Mouse (Mus musculus) lung, postnatal 0 days (tissue): ENCODE results near the gene Cygb. TPM values are rescaled to one million over a fixed set of nuclear protein-coding genes. Genes with fewer than 3 reads are reported as not detected.

Experiments used
- ATAC-seq: fragments of 200-750 bp; cut with Nextera tagmentation; 2 replicates; pipeline ENCODE4 v1.8.0; 2017; ENCODE audit warnings: moderate library complexity
- DNase-seq: peaks from one replicate; pipeline ENCODE4 v3.0.0-alpha.2; 2016; ENCODE audit warnings: low spot score
- H3K27ac ChIP-seq: fragments of 300-500 bp; sonication (generic); 2 replicates; pipeline ENCODE4 v1.5.1; 2014; ENCODE audit warnings: antibody characterized with exemption, mild to moderate bottlenecking, low read length, mixed read lengths
- H3K27me3 ChIP-seq: fragments of 300-500 bp; sonication (generic); replicated peaks from 2 replicates; pipeline ENCODE4 v1.6.1; 2014; ENCODE audit warnings: low read length, mixed read lengths; ENCODE audit not compliant: insufficient read depth
- H3K36me3 ChIP-seq: fragments of 300-500 bp; sonication (generic); 2 replicates; pipeline ENCODE4 v1.6.1; 2014; ENCODE audit warnings: low read length, mixed read lengths; ENCODE audit not compliant: insufficient read depth
- H3K4me1 ChIP-seq: fragments of 300-500 bp; sonication (generic); 2 replicates; pipeline ENCODE4 v1.6.1; 2014; ENCODE audit warnings: antibody characterized with exemption, low read depth, low read length, mixed read lengths; ENCODE audit not compliant: insufficient read depth
- H3K4me2 ChIP-seq: fragments of 300-500 bp; sonication (generic); replicated peaks from 2 replicates; pipeline ENCODE4 v1.6.1; 2014; ENCODE audit warnings: low read depth, mild to moderate bottlenecking, low read length, moderate library complexity, mixed read lengths
- H3K4me3 ChIP-seq: fragments of 300-500 bp; sonication (generic); 2 replicates; pipeline ENCODE4 v1.5.1; 2014; ENCODE audit warnings: low read depth, low read length
- H3K9ac ChIP-seq: fragments of 300-500 bp; sonication (generic); replicated peaks from 2 replicates; pipeline ENCODE4 v1.6.1; 2014; ENCODE audit warnings: low read depth, mild to moderate bottlenecking
- H3K9me3 ChIP-seq: fragments of 300-500 bp; sonication (generic); 2 replicates; pipeline ENCODE4 v1.6.1; 2016; ENCODE audit warnings: low read length, mixed read lengths
- CTCF ChIP-seq: IDR thresholded peaks from 2 replicates; pipeline ENCODE4 v1.5.1; 2016; ENCODE audit warnings: antibody characterized with exemption, mild to moderate bottlenecking
- EP300 ChIP-seq: IDR thresholded peaks from 2 replicates; pipeline ENCODE4 v1.6.1; 2016; ENCODE audit warnings: antibody characterized with exemption, mild to moderate bottlenecking, control low read depth
- WGBS: fragments of 180-500 bp; shearing (Covaris S2); extraction: QIAGEN DNeasy Blood & Tissue Kit; methylation state at CpG from one replicate; pipeline ENCODE4 v1.1.7; 2014; 5-methylcytosine and 5-hydroxymethylcytosine counted together
- polyA plus RNA-seq: library from polyadenylated mRNA; unstranded; fragments of >200 nt; fragmentation: Nextera tagmentation; extraction: Ambion mirVana; gene quantifications from 2 replicates; pipeline ENCODE4 v1.2.1, GENCODE M21; 2015

Cygb gene
- polyA plus RNA-seq, 1 experiment from 2014 or later = 32.0 TPM

GRCm38 (mm10) chr11:116620073-116620472 is 34.0 kb downstream of the Cygb start:
- Histone ChIP-seq H3K27me3 (no peaks in the 10 kb centered on the region), H3K4me2 (peak overlapping the region; percentile 78), H3K9ac (no peak overlapping the region), H3K9me3 (no peaks in the 10 kb centered on the region), H3K27ac (peak overlapping the region; percentile 92), H3K4me3 (no peak overlapping the region), H3K4me1 (peaks cover 80% of the 10 kb centered on the region), H3K36me3 (no peaks in the 10 kb centered on the region)
- DNase-seq = peak; percentile 85
- WGBS = 31% methylated on average over 9 of the region's 9 CpGs
- ATAC-seq = peak; percentile 2; the same call in 1 of the 2 replicates
- no peak for TF ChIP-seq CTCF

- no peaks in the 10 kb centered on the region for H3K9me3 ChIP-seq
- no peaks in the 10 kb centered on the region for H3K36me3 ChIP-seq
- TF ChIP-seq EP300 (no peak), CTCF (no peak)
- no peak overlapping the region for H3K4me3 ChIP-seq
- no peaks in the 10 kb centered on the region for H3K27me3 ChIP-seq
- WGBS = 42% methylated on average over 8 of the region's 8 CpGs
- H3K4me2 ChIP-seq = peak overlapping the region; percentile 78; the same call in 1 of the 2 replicates
- H3K27ac ChIP-seq = peak overlapping the region; percentile 92
- H3K4me1 ChIP-seq = peaks cover 82% of the 10 kb centered on the region
- DNase-seq (no peak), ATAC-seq (no peak)
- no peak overlapping the region for H3K9ac ChIP-seq
Measured at GRCm38 (mm10) chr11:116619561-116619960, 34.6 kb downstream of the Cygb start.

GRCm38 (mm10) chr11:116619156-116619555 is 35.0 kb downstream of the Cygb start:
- TF ChIP-seq CTCF (no peak), EP300 (no peak)
- ATAC-seq (no peak), DNase-seq (peak; percentile 82)
- WGBS = 46% methylated on average over 7 of the region's 7 CpGs
- Histone ChIP-seq H3K27me3 (no peaks in the 10 kb centered on the region), H3K4me2 (peak overlapping the region; percentile 25; the same call in 1 of the 2 replicates), H3K27ac (peak overlapping the region; percentile 92), H3K9me3 (no peaks in the 10 kb centered on the region), H3K4me3 (no peak overlapping the region), H3K4me1 (peaks cover 79% of the 10 kb centered on the region), H3K36me3 (no peaks in the 10 kb centered on the region), H3K9ac (no peak overlapping the region)

- peak overlapping the region; percentile 25; the same call in 1 of the 2 replicates for H3K4me2 ChIP-seq
- no peaks in the 10 kb centered on the region for H3K9me3 ChIP-seq
- no peaks in the 10 kb centered on the region for H3K27me3 ChIP-seq
- H3K27ac ChIP-seq = peak overlapping the region; percentile 92
- no peaks in the 10 kb centered on the region for H3K36me3 ChIP-seq
- ATAC-seq = no peak
- TF ChIP-seq CTCF = no peak
- no peak for TF ChIP-seq EP300
- WGBS = 87% methylated on average over 7 of the region's 7 CpGs
- H3K4me1 ChIP-seq = peaks cover 79% of the 10 kb centered on the region
- DNase-seq = no peak
- H3K9ac ChIP-seq = no peak overlapping the region
- no peak overlapping the region for H3K4me3 ChIP-seq
Measured at GRCm38 (mm10) chr11:116618666-116619065, 35.4 kb downstream of the Cygb start.

GRCm38 (mm10) chr11:116617641-116618040 is 36.5 kb downstream of the Cygb start:
- H3K27me3 ChIP-seq = no peaks in the 10 kb centered on the region
- TF ChIP-seq EP300 (0 out of 2 replicates have a peak, but pooled peaks have one; percentile 40), CTCF (no peak)
- whole genome bisulfite sequencing = 54% methylated on average over 7 of the region's 7 CpGs
- ATAC-seq (no peak), DNase-seq (peak; percentile 82)
- H3K27ac ChIP-seq = peak overlapping the region; percentile 92
- H3K9me3 ChIP-seq = no peaks in the 10 kb centered on the region
- no peak overlapping the region for H3K9ac ChIP-seq
- H3K4me3 ChIP-seq = no peak overlapping the region
- peaks cover 70% of the 10 kb centered on the region for H3K4me1 ChIP-seq
- H3K4me2 ChIP-seq = peak overlapping the region; percentile 14; the same call in 1 of the 2 replicates
- H3K36me3 ChIP-seq = no peaks in the 10 kb centered on the region

GRCm38 (mm10) chr11:116616438-116617118 is 37.5 kb downstream of the Cygb start:
- WGBS = 57% methylated on average over 10 of the region's 10 CpGs
- no peaks in the 10 kb centered on the region for H3K9me3 ChIP-seq
- H3K36me3 ChIP-seq = no peaks in the 10 kb centered on the region
- no peak overlapping the region for H3K4me3 ChIP-seq
- no peak overlapping the region; the same call in 1 of the 2 replicates for H3K9ac ChIP-seq
- DNase-seq = peak; percentile 54
- H3K27me3 ChIP-seq = no peaks in the 10 kb centered on the region
- no peak for TF ChIP-seq CTCF
- TF ChIP-seq EP300 = no peak
- ATAC-seq = no peak
- peaks cover 60% of the 10 kb centered on the region for H3K4me1 ChIP-seq
- H3K4me2 ChIP-seq = peak overlapping the region; percentile 34
- H3K27ac ChIP-seq = peak overlapping the region; percentile 92
